Mouse (Mus musculus): ENCODE measurements around the gene Clps. TPM values are rescaled to one million over a fixed set of nuclear protein-coding genes. Genes with fewer than 3 reads are reported as not detected.
"Not testable (repeated sequence)": the region's sequence is repeated elsewhere in the genome, so short reads cannot be mapped to it uniquely, and the experiment has no call there.

The Clps gene
- polyA plus RNA-seq, 1 experiment from 2014 or later, result not detected

DNA sequence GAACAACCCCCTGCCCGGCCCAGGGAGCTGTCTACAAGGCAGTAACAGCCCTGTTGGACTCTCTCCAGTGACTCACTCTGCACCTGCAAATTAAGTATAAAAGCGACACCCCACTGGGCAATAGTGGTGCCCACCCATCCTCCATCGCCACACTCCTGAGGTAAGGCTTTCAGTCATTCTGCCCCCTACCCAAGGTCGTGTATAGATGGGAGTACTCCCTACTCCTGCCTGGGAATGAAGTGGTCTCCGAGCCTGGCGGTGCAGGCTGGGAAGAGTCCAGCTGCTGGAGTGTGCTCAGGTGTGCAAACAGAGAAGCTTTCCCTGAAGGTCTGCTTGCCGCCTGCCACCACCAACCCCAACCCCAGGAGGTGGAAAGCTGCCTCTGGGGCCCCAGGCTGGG lies 1.0 kb upstream of the Clps start:
- Histone ChIP-seq H3K36me3 (ENCODE audit: control insufficient read depth, insufficient read depth, low read length) (no peaks in the 10 kb centered on the region), H3K9ac (ENCODE audit: low read depth, low read length) (no peak overlapping the region), H3K4me3 (ENCODE audit: low read depth, low read length) (no peak overlapping the region), H3K4me1 (ENCODE audit: control insufficient read depth, insufficient read depth, low read length) (peaks cover 2% of the 10 kb centered on the region; the same call in 1 of the 2 replicates), H3K27me3 (replicated peaks; ENCODE audit: control insufficient read depth, insufficient read depth, low read length) (no peaks in the 10 kb centered on the region), H3K9me3 (ENCODE audit: control insufficient read depth, low read length) (no peaks in the 10 kb centered on the region), H3K27ac (replicated peaks; ENCODE audit: low read depth, low read length) (no peak overlapping the region), H3K4me2 (ENCODE audit: low read depth, low read length) (no peak overlapping the region)
- DNase-seq (ENCODE audit: low spot score) (no peak), ATAC-seq (ENCODE audit: low read depth) (no peak)
- WGBS, result 59% methylated on average over 7 of the region's 7 CpGs

DNA sequence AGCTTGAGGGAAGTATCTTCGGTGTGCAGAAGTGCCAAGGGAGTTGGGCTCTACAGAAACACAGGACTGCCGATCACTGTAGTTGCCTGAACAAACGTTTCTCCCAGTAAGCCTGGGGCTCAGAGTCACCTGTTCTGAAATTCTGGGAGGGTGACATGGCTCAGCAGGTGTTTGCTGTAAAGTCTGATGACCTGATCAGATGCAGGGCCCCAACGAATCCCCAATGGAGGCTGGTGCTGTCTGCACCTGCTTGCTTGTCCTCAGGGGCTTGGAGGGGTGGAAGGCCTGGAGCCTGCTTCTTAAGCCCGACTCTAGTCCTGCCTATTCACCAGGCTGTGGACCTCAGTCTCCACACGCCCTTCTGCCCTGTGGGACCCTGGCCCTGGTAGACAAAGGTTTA lies 2.8 kb downstream of the Clps start:
- DNase-seq (ENCODE audit: low spot score), result peak; percentile 39
- H3K4me1 ChIP-seq (ENCODE audit: control insufficient read depth, insufficient read depth, low read length), result peaks cover 13% of the 10 kb centered on the region; the same call in 1 of the 2 replicates
- no peaks in the 10 kb centered on the region for H3K36me3 ChIP-seq (ENCODE audit: control insufficient read depth, insufficient read depth, low read length)
- no peaks in the 10 kb centered on the region for H3K9me3 ChIP-seq (ENCODE audit: control insufficient read depth, low read length)
- no peak for ATAC-seq (ENCODE audit: low read depth)
- no peak overlapping the region for H3K9ac ChIP-seq (ENCODE audit: low read depth, low read length)
- no peak overlapping the region for H3K27ac ChIP-seq (replicated peaks; ENCODE audit: low read depth, low read length)
- no peak overlapping the region for H3K4me3 ChIP-seq (ENCODE audit: low read depth, low read length)
- H3K27me3 ChIP-seq (replicated peaks; ENCODE audit: control insufficient read depth, insufficient read depth, low read length), result no peaks in the 10 kb centered on the region
- H3K4me2 ChIP-seq (ENCODE audit: low read depth, low read length), result no peak overlapping the region
- 56% methylated on average over 6 of the region's 6 CpGs for WGBS

DNA sequence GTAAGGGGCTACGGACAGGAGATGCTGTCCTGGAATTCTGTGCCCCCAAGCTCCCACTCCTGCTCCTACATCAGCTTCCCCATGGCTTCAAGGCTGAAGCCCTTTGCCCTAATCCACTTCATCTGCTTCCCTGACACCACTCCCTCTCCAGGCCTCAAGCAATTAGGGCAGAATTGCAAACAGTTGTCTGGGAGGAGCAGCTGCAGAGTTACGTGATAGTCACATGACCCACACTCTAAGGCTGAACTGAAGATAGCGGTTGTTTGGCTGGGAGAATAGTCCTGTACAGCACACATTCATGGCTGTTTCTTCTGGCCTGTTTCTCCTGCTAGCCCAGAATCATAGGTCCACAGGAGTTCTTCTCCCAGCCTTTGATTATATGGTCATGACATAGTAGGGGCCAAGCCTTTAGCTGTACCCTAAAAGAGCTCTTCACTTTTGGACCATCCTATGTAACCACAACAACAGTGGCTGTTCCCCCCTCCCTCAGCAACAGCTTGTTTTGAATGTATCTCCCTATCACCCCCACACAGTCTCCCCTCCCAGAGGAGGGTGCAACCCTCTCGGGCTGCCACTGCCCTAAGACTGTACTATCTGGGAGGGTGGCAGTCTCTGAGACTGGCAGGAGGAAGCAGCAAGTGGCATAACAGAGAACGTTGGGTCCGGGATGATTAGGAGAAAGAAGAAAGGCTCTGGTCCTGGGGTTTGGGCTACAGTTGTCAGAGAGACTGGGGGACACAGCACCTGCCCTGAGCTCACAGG lies 3.8 kb downstream of the Clps start:
- no peak overlapping the region for H3K9ac ChIP-seq (ENCODE audit: low read depth, low read length)
- H3K9me3 ChIP-seq (ENCODE audit: control insufficient read depth, low read length), result no peaks in the 10 kb centered on the region
- peak overlapping the region; percentile 52 for H3K27ac ChIP-seq (replicated peaks; ENCODE audit: low read depth, low read length)
- H3K27me3 ChIP-seq (replicated peaks; ENCODE audit: control insufficient read depth, insufficient read depth, low read length), result no peaks in the 10 kb centered on the region
- WGBS, result 48% methylated on average over 6 of the region's 6 CpGs
- H3K36me3 ChIP-seq (ENCODE audit: control insufficient read depth, insufficient read depth, low read length), result no peaks in the 10 kb centered on the region
- peaks cover 14% of the 10 kb centered on the region; the same call in 1 of the 2 replicates for H3K4me1 ChIP-seq (ENCODE audit: control insufficient read depth, insufficient read depth, low read length)
- no peak overlapping the region for H3K4me3 ChIP-seq (ENCODE audit: low read depth, low read length)
- DNase-seq (ENCODE audit: low spot score), result peak; percentile 85
- ATAC-seq (ENCODE audit: low read depth), result peak; percentile 64; the same call in 1 of the 2 replicates
- no peak overlapping the region for H3K4me2 ChIP-seq (ENCODE audit: low read depth, low read length)

GRCm38 (mm10) chr17:28554021-28554420 lies 6.5 kb downstream of the Clps start:
- not testable (repeated sequence) for H3K9me3 ChIP-seq (ENCODE audit: control insufficient read depth, low read length); H3K4me3 ChIP-seq (ENCODE audit: low read depth, low read length); H3K36me3 ChIP-seq (ENCODE audit: control insufficient read depth, insufficient read depth, low read length); H3K4me2 ChIP-seq (ENCODE audit: low read depth, low read length); DNase-seq (ENCODE audit: low spot score); H3K27me3 ChIP-seq (replicated peaks; ENCODE audit: control insufficient read depth, insufficient read depth, low read length); H3K27ac ChIP-seq (replicated peaks; ENCODE audit: low read depth, low read length); H3K9ac ChIP-seq (ENCODE audit: low read depth, low read length); ATAC-seq (ENCODE audit: low read depth)
- 82% methylated on average over 4 of the region's 4 CpGs for WGBS
- peaks cover 14% of the 10 kb centered on the region; the same call in 1 of the 2 replicates for H3K4me1 ChIP-seq (ENCODE audit: control insufficient read depth, insufficient read depth, low read length)

GRCm38 (mm10) chr17:28553040-28553793 lies 7.3 kb downstream of the Clps start:
- DNase-seq (ENCODE audit: low spot score) (peak; percentile 90), ATAC-seq (ENCODE audit: low read depth) (peak; percentile 54; the same call in 1 of the 2 replicates)
- no peak overlapping the region for H3K4me2 ChIP-seq (ENCODE audit: low read depth, low read length)
- H3K27me3 ChIP-seq (replicated peaks; ENCODE audit: control insufficient read depth, insufficient read depth, low read length), result no peaks in the 10 kb centered on the region
- no peaks in the 10 kb centered on the region for H3K36me3 ChIP-seq (ENCODE audit: control insufficient read depth, insufficient read depth, low read length)
- H3K9ac ChIP-seq (ENCODE audit: low read depth, low read length), result no peak overlapping the region
- 2% methylated on average over 14 of the region's 14 CpGs for WGBS
- no peaks in the 10 kb centered on the region for H3K9me3 ChIP-seq (ENCODE audit: control insufficient read depth, low read length)
- H3K4me3 ChIP-seq (ENCODE audit: low read depth, low read length), result no peak overlapping the region
- peaks cover 14% of the 10 kb centered on the region; the same call in 1 of the 2 replicates for H3K4me1 ChIP-seq (ENCODE audit: control insufficient read depth, insufficient read depth, low read length)
- H3K27ac ChIP-seq (replicated peaks; ENCODE audit: low read depth, low read length), result no peak overlapping the region

DNA sequence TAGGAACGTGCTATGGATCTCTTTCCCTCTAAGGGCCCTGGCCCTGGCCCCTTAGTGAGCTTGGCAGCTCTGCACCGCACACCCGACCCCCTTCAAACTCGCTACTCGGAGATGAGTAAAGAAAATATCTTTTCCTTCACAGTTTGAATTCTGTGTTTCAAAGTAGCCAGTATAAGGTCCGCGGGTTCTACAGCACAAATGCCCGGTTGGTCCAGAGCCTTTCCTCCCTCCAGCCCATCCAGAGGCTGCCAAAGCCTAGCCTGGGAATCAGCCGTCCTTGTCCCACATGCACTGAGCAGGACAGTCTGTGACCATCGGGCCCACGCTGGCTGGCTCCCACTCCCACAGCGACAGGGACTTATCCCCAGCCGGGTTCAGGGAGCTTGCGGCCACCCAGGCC lies 11.5 kb downstream of the Clps start, which contains the start of gene Clpsl2:
Gene Clpsl2 (plus strand): TSS at position 301 of the 400 bp plus-strand sequence.
- ATAC-seq (ENCODE audit: low read depth), result no peak
- no peak for DNase-seq (ENCODE audit: low spot score)

DNA sequence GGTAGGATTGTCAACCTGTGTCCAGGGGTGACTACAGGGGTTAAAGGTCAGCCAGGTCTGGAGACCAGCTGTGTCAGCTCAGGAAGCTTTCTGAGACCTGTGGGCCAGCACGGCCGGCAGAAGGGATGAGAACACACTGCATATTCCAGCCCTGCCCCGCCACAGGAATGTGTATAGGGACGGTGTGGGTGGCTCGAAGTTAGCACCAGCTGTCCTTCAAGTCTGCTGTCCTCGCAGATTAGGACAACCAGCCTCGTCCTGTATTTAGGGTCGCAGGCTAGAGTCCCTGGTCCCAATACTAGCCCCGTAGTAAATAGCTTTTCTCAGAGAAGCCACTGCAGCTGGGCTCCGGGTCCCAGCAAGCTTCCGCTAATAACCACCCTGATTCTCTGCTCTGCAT lies 12.0 kb downstream of the Clps start:
- no peaks in the 10 kb centered on the region for H3K9me3 ChIP-seq (ENCODE audit: control insufficient read depth, low read length)
- 58% methylated on average over 10 of the region's 11 CpGs for WGBS

More for the DNA sequence above, 11.5 kb downstream of the Clps start, which contains the start of gene Clpsl2:
- no peaks in the 10 kb centered on the region for H3K9me3 ChIP-seq (ENCODE audit: control insufficient read depth, low read length)
- WGBS, result 70% methylated on average over 14 of the region's 14 CpGs
- no peak within 1 kb of the TSS for H3K4me3 ChIP-seq (ENCODE audit: low read depth, low read length)
- 0 out of 2 replicates have a peak, but pooled peaks cover 5% of the 10 kb centered on the region for H3K4me1 ChIP-seq (ENCODE audit: control insufficient read depth, insufficient read depth, low read length)
- H3K4me2 ChIP-seq (ENCODE audit: low read depth, low read length), result no peak within 1 kb of the TSS
- no peak within 1 kb of the TSS for H3K9ac ChIP-seq (ENCODE audit: low read depth, low read length)
- no peaks in the 10 kb centered on the region for H3K27me3 ChIP-seq (replicated peaks; ENCODE audit: control insufficient read depth, insufficient read depth, low read length)
- no peak within 1 kb of the TSS for H3K27ac ChIP-seq (replicated peaks; ENCODE audit: low read depth, low read length)
- H3K36me3 ChIP-seq (ENCODE audit: control insufficient read depth, insufficient read depth, low read length), result no peaks in the 10 kb centered on the region

DNA sequence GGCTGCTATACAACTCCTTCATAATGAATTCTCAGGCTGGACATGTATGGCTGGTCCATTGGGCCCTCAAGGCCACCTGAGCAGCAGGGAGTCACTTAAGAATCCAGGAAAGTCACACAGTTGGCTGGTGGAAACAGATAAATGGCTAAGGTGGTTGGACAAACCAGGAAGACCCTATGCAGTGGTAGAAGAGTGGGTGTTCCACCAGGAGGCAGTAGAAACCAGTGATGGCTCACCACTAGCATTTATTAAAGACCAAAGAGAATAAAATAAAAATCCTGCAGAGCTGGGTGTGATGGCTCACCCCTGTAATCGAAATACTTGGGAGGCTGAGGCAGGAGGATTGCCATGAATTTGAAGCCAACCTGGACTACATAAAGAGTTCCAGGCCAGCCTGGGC lies 13.6 kb downstream of the Clps start:
- no peak overlapping the region for H3K4me2 ChIP-seq (ENCODE audit: low read depth, low read length)
- WGBS, result 84% methylated on average over 1 of the region's 1 CpGs
- no peak overlapping the region for H3K9ac ChIP-seq (ENCODE audit: low read depth, low read length)
- H3K27ac ChIP-seq (replicated peaks; ENCODE audit: low read depth, low read length), result no peak overlapping the region
- no peaks in the 10 kb centered on the region for H3K4me1 ChIP-seq (ENCODE audit: control insufficient read depth, insufficient read depth, low read length)
- H3K27me3 ChIP-seq (replicated peaks; ENCODE audit: control insufficient read depth, insufficient read depth, low read length), result no peaks in the 10 kb centered on the region
- H3K4me3 ChIP-seq (ENCODE audit: low read depth, low read length), result no peak overlapping the region
- H3K36me3 ChIP-seq (ENCODE audit: control insufficient read depth, insufficient read depth, low read length), result no peaks in the 10 kb centered on the region
- H3K9me3 ChIP-seq (ENCODE audit: control insufficient read depth, low read length), result peaks cover under 1% of the 10 kb centered on the region; the same call in 1 of the 2 replicates
- ATAC-seq (ENCODE audit: low read depth) (no peak), DNase-seq (ENCODE audit: low spot score) (no peak)

More for the DNA sequence above, 12.0 kb downstream of the Clps start:
- Histone ChIP-seq H3K4me3 (ENCODE audit: low read depth, low read length) (no peak overlapping the region), H3K4me1 (ENCODE audit: control insufficient read depth, insufficient read depth, low read length) (0 out of 2 replicates have a peak, but pooled peaks cover 5% of the 10 kb centered on the region), H3K27ac (replicated peaks; ENCODE audit: low read depth, low read length) (no peak overlapping the region), H3K9ac (ENCODE audit: low read depth, low read length) (no peak overlapping the region), H3K4me2 (ENCODE audit: low read depth, low read length) (no peak overlapping the region), H3K27me3 (replicated peaks; ENCODE audit: control insufficient read depth, insufficient read depth, low read length) (no peaks in the 10 kb centered on the region), H3K36me3 (ENCODE audit: control insufficient read depth, insufficient read depth, low read length) (no peaks in the 10 kb centered on the region)
- no peak for DNase-seq (ENCODE audit: low spot score)
- ATAC-seq (ENCODE audit: low read depth), result no peak

All from embryonic facial prominence, embryonic 14.5 days (tissue).